Mouse (Mus musculus): ENCODE measurements around the gene Hspa5. TPM values are rescaled to one million over a fixed set of nuclear protein-coding genes. Genes with fewer than 3 reads are reported as not detected.
A peak's percentile ranks its signal among the peaks of the same experiment; 100 is the strongest.
"Not testable (repeated sequence)": the region's sequence is repeated elsewhere in the genome, so short reads cannot be mapped to it uniquely, and the experiment has no call there.

Gene Hspa5
- polyA plus RNA-seq, 1 experiment from 2014 or later, result 538 TPM

DNA sequence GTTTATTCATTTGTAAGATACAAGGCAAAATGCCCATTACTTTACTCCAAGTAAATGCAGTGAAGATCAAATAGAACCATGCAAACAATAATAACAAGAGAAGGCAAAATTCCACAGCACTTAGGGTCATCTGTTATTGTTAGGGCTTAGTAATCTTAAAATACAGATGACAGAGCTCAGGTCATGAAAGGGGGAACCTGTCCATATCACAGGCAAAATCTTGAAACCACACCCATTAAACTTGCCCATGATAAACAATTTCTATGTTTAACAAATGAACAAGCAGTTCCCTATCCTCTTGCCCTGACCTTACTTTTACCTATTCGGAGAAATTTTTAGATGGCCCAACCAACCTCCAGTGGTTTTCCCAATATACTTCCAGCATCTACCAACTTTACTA, 37.8 kb downstream of the Hspa5 start:
- no peaks in the 10 kb centered on the region for H3K27me3 ChIP-seq (ENCODE audit: control insufficient read depth, insufficient read depth, low read depth, low read length)
- 0 out of 2 replicates have a peak overlapping the region, but pooled peaks have one; percentile 17 for H3K9ac ChIP-seq (ENCODE audit: low read depth, low read length)
- H3K9me3 ChIP-seq (replicated peaks; ENCODE audit: control insufficient read depth, low read length), result no peaks in the 10 kb centered on the region
- peak overlapping the region; percentile 70 for H3K27ac ChIP-seq (ENCODE audit: low read length)
- H3K36me3 ChIP-seq (ENCODE audit: control insufficient read depth, insufficient read depth), result peaks cover 65% of the 10 kb centered on the region
- H3K4me1 ChIP-seq (ENCODE audit: control insufficient read depth, low read depth, low read length), result peaks cover 48% of the 10 kb centered on the region
- 58% methylated on average over 1 of the region's 1 CpGs for WGBS (ENCODE audit: insufficient replicate concordance)
- no peak overlapping the region for H3K4me3 ChIP-seq (ENCODE audit: low read depth, low read length)
- ATAC-seq (ENCODE audit: low read depth), result no peak
- peak overlapping the region; percentile 28; the same call in 1 of the 2 replicates for H3K4me2 ChIP-seq (ENCODE audit: low read depth, low read length)

DNA sequence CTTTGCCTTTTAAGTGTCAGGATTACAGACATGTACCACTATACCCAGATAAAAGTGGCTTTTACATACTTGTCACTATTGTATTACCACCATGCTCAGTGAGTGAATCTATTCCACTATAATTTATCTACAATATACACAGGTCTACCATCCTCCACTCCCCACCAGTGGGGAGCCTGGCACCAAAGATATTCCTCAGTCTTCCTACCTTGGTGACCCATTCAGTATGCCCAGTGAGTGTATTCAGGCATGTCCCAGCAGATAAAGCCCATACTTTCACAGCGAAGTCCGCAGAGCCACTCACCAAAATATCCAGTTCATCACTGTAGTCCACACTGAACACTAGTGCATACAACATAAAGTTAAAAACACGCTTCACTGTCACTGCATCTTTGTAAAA, 39.0 kb downstream of the Hspa5 start:
- Histone ChIP-seq H3K4me1 (ENCODE audit: control insufficient read depth, low read depth, low read length) (peaks cover 44% of the 10 kb centered on the region), H3K4me3 (ENCODE audit: low read depth, low read length) (no peak overlapping the region), H3K36me3 (ENCODE audit: control insufficient read depth, insufficient read depth) (peaks cover 68% of the 10 kb centered on the region), H3K27ac (ENCODE audit: low read length) (peak overlapping the region; percentile 65), H3K4me2 (ENCODE audit: low read depth, low read length) (no peak overlapping the region), H3K27me3 (ENCODE audit: control insufficient read depth, insufficient read depth, low read depth, low read length) (no peaks in the 10 kb centered on the region), H3K9me3 (replicated peaks; ENCODE audit: control insufficient read depth, low read length) (no peaks in the 10 kb centered on the region), H3K9ac (ENCODE audit: low read depth, low read length) (no peak overlapping the region)
- peak; percentile 77 for ATAC-seq (ENCODE audit: low read depth)
- 65% methylated on average over 3 of the region's 3 CpGs for WGBS (ENCODE audit: insufficient replicate concordance)

DNA sequence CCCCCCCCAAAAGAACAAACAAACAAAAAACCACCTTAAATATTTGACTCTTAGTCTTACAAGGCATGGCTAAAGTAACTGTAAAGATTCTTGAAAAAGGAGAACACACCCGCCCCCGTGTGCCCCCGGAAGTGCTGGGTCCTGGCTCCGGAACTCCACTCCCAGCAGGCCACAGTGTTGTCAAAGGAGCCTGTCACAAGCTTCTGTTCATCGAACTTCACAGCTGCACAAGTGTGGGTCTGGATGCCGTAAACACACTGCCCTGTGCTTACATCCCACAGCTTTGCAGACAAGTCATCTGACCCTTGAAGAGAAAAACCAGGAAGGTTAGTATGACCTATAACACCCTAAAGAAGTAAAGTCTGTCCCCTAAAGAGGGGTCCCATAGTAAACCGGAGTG, 40.9 kb downstream of the Hspa5 start:
- Histone ChIP-seq H3K36me3 (ENCODE audit: control insufficient read depth, insufficient read depth) (peaks cover 60% of the 10 kb centered on the region), H3K4me1 (ENCODE audit: control insufficient read depth, low read depth, low read length) (peaks cover 35% of the 10 kb centered on the region), H3K9me3 (replicated peaks; ENCODE audit: control insufficient read depth, low read length) (no peaks in the 10 kb centered on the region), H3K27ac (ENCODE audit: low read length) (no peak overlapping the region), H3K27me3 (ENCODE audit: control insufficient read depth, insufficient read depth, low read depth, low read length) (no peaks in the 10 kb centered on the region), H3K4me2 (ENCODE audit: low read depth, low read length) (no peak overlapping the region), H3K4me3 (ENCODE audit: low read depth, low read length) (no peak overlapping the region), H3K9ac (ENCODE audit: low read depth, low read length) (no peak overlapping the region)
- ATAC-seq (ENCODE audit: low read depth), result no peak
- WGBS (ENCODE audit: insufficient replicate concordance), result 77% methylated on average over 7 of the region's 7 CpGs

DNA sequence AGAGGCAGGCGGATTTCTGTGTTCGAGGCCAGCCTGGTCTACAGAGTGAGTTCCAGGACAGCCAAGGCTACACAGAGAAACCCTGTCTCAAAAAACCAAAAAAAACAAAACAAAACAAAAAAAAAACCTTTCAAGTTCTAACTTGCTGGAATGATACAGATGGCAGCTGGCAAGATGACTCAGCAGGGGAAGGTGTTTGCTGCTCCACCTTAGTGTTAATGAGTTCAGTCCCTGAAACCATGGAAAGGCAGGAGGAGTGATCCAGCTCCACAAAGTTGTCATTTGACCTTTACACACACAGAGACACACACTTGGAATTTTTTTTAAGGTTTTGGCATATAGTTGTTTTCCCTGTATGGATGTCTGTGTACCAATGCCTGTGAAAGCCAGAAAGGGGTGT, 44.1 kb downstream of the Hspa5 start:
- not testable (repeated sequence) for H3K4me3 ChIP-seq (ENCODE audit: low read depth, low read length); H3K9ac ChIP-seq (ENCODE audit: low read depth, low read length); H3K4me2 ChIP-seq (ENCODE audit: low read depth, low read length); H3K27me3 ChIP-seq (ENCODE audit: control insufficient read depth, insufficient read depth, low read depth, low read length); H3K4me1 ChIP-seq (ENCODE audit: control insufficient read depth, low read depth, low read length); H3K9me3 ChIP-seq (replicated peaks; ENCODE audit: control insufficient read depth, low read length)
- ATAC-seq (ENCODE audit: low read depth), result peak; percentile 64; the same call in 1 of the 2 replicates
- Histone ChIP-seq H3K27ac (ENCODE audit: low read length) (peak overlapping the region; percentile 70), H3K36me3 (ENCODE audit: control insufficient read depth, insufficient read depth) (peaks cover 57% of the 10 kb centered on the region)
- WGBS (ENCODE audit: insufficient replicate concordance), result 90% methylated on average over 2 of the region's 2 CpGs

DNA sequence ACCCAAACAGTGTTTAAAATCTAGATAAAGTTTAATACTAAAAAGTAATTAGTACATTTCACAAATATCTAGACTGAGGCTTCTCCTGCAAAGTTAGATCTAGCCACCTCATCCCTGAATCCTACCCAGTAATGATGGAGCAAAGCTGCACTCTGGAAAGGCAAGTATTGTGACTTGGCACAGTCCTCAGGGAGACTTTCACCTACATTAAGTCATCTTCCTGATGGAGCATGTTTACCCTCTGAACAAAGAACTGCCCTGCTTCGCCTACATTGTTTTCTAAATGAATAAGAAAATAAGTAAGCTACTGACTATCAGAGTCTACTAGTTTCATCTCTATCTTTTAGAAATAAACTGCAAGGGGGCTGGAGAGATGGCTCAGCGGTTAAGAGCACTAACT, 46.7 kb downstream of the Hspa5 start:
- Histone ChIP-seq H3K4me2 (ENCODE audit: low read depth, low read length) (no peak overlapping the region), H3K27me3 (ENCODE audit: control insufficient read depth, insufficient read depth, low read depth, low read length) (no peaks in the 10 kb centered on the region), H3K27ac (ENCODE audit: low read length) (no peak overlapping the region), H3K36me3 (ENCODE audit: control insufficient read depth, insufficient read depth) (peaks cover 43% of the 10 kb centered on the region), H3K4me3 (ENCODE audit: low read depth, low read length) (no peak overlapping the region), H3K9ac (ENCODE audit: low read depth, low read length) (no peak overlapping the region), H3K4me1 (ENCODE audit: control insufficient read depth, low read depth, low read length) (peaks cover 19% of the 10 kb centered on the region), H3K9me3 (replicated peaks; ENCODE audit: control insufficient read depth, low read length) (no peaks in the 10 kb centered on the region)
- no peak for ATAC-seq (ENCODE audit: low read depth)
- WGBS (ENCODE audit: insufficient replicate concordance), result 89% methylated on average over 2 of the region's 2 CpGs

DNA sequence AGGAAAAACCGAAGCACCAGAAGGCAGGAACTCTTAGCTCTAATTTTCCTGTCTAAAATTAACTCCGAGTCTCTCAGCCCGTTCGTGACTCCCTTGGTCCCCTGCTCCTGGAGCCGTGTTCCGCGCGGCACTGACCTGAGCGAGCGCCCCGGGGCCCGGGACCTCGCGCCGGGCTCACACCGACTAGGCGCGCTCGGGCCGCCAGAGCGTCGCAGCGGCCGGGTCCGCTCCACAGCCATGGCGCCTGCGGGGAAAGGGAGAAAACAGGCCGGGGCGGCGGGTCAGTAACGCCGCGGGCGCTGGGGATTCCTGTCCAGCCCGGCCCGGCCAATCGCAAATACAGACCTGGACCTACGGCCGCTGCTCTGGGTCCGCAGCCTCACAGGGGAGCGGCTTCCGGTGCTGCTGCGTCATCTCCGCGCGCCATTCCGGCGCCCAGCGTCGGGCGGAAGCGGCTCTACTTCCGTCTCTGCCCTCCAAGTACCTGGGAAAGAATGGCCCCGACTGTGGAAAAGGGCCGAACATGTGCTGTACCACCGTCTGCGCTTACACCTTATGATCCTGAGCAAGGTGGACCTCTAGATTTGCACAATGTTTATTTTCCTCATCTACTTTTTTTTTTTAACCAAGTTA, 54.2 kb downstream of the Hspa5 start, which contains the start of gene Fbxw2:
Gene Fbxw2 (minus strand): TSS at position 485 of the 633 bp plus-strand sequence.
- H3K4me3 ChIP-seq (ENCODE audit: low read depth, low read length), result peak within 1 kb of the TSS; percentile 98
- H3K27me3 ChIP-seq (ENCODE audit: control insufficient read depth, insufficient read depth, low read depth, low read length), result no peaks in the 10 kb centered on the region
- peak within 1 kb of the TSS; percentile 99 for H3K9ac ChIP-seq (ENCODE audit: low read depth, low read length)
- no peaks in the 10 kb centered on the region for H3K9me3 ChIP-seq (replicated peaks; ENCODE audit: control insufficient read depth, low read length)
- H3K4me1 ChIP-seq (ENCODE audit: control insufficient read depth, low read depth, low read length), result peaks cover 31% of the 10 kb centered on the region
- peaks cover 8% of the 10 kb centered on the region for H3K36me3 ChIP-seq (ENCODE audit: control insufficient read depth, insufficient read depth)
- H3K27ac ChIP-seq (ENCODE audit: low read length), result peak within 1 kb of the TSS; percentile 93
- under 1% methylated on average over 57 of the region's 57 CpGs for WGBS (ENCODE audit: insufficient replicate concordance)
- H3K4me2 ChIP-seq (ENCODE audit: low read depth, low read length), result peak within 1 kb of the TSS; percentile 73
- ATAC-seq (ENCODE audit: low read depth), result peak; percentile 94

DNA sequence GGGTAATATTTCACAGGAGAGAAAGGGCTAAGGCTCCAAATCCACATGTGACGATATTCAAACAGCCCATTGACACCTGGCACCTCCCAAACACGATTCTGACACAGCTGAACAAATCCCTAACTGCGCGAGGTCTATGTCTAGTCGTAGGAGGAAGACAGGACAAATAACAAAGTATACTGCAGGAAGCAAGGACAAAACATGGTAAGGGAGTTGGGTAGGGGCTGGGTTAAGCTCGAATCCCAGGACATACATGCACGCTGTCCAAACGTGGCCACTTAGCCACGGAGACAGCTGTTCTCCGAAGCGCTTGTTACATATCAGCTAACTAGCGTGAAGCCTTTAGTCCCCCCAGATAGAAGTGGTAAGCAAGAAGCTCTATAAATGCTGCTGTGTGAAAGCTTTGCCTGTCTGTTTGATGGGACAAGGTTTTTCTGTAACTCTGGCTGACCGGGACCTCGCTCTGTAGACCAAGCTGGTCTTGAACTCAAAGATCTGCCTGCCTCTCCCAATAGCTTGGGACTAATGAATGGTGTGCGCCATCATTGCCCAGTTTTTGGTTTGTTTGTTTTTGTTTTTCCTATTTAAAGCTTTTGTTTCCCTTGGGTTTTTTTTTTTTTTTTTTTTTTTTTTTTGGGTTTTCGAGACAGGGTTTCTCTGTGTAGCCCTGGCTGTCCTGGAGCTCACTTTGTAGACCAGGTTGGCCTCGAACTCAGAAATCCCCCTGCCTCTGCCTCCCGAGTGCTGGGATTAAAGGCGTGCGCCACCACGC, 54.9 kb downstream of the Hspa5 start:
- no peak for ATAC-seq (ENCODE audit: low read depth)
- 31% methylated on average over 20 of the region's 21 CpGs for WGBS (ENCODE audit: insufficient replicate concordance)

More for the DNA sequence above, 54.9 kb downstream of the Hspa5 start:
- H3K9me3 ChIP-seq (replicated peaks; ENCODE audit: control insufficient read depth, low read length), result no peaks in the 10 kb centered on the region
- peak overlapping the region; percentile 93 for H3K27ac ChIP-seq (ENCODE audit: low read length)
- peaks cover 30% of the 10 kb centered on the region for H3K4me1 ChIP-seq (ENCODE audit: control insufficient read depth, low read depth, low read length)
- H3K27me3 ChIP-seq (ENCODE audit: control insufficient read depth, insufficient read depth, low read depth, low read length), result no peaks in the 10 kb centered on the region
- peak overlapping the region; percentile 99 for H3K9ac ChIP-seq (ENCODE audit: low read depth, low read length)
- H3K4me3 ChIP-seq (ENCODE audit: low read depth, low read length), result peak overlapping the region; percentile 98
- H3K4me2 ChIP-seq (ENCODE audit: low read depth, low read length), result peak overlapping the region; percentile 73
- H3K36me3 ChIP-seq (ENCODE audit: control insufficient read depth, insufficient read depth), result peaks cover 5% of the 10 kb centered on the region
